Mouse (Mus musculus): ENCODE measurements around the gene Cd28.
A peak's percentile ranks its signal among the peaks of the same experiment; 100 is the strongest.
"Not testable (repeated sequence)": the region's sequence is repeated elsewhere in the genome, so short reads cannot be mapped to it uniquely, and the experiment has no call there.

Cd28 gene

GRCm38 (mm10) chr1:60799795-60800345 is 83.3 kb downstream of the Cd28 start:
- no peak for DNase-seq (ENCODE audit: low read depth, low spot score)

DNA sequence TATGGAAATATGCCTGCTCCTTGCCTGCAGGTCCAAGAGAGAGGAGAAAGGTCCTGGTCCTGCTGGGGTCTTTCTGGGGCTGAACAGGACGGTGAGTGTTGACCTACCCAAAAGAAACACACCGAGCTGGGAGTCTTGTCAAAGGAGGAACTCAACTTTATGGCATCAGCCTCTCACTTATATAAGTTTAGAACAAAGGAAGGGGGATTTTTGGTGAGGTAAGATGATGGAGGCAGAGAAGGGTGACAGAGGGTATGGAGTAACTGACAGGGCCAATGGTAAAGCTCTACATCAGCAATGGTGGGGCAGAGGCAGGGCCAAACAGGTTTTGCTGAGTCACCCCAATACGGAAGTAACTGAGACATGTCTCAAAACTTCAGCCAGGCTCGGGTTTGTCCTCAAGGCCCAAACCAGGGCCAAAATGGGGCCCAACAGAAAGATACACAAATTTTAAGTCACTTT is 84.6 kb downstream of the Cd28 start:
- no peak for DNase-seq (ENCODE audit: low read depth, low spot score)

GRCm38 (mm10) chr1:60803128-60803824 is 86.7 kb downstream of the Cd28 start:
- no peak for DNase-seq (ENCODE audit: low read depth, low spot score)

DNA sequence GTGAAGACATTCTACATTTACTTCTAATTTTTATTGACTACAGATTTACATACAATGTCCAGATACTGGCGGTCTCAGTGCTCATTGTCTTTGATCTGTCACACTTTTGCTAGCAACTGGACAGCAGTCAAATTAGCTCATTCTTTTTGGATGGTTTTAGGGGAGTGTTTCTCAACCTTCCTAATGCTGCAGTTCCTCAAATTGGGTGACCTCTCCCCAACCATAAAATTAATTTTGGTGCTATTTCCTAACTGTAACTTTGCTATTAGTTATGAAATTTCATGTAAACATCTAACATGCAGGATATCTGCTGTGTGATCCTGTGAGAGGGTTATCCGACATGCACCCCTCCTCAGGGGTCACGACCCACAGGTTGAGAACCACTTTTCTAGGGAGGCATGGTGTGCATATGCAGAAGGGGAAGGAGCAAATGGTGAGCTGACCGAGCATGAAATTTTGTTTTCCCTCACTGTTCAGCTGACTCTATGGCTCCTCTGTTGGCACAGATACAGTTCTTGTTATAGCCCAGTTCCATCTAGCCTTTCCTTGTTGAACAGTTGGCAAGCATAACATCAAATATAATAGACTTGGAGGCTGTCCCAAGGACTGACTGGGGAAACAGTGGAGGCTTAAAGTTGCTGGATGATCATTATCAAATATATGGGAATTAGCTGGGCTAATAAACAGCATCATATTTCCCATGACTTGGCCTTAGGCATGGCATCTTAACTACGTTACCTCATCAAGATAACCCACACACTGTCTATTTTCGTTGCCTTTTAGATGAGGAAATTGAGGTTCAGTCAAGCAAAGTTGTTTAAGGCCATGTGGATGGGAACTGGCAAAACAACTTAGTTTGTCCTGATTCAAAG is 87.5 kb downstream of the Cd28 start:
- no peak for DNase-seq (ENCODE audit: low read depth, low spot score)

GRCm38 (mm10) chr1:60805178-60805577 is 88.6 kb downstream of the Cd28 start:
- no peak for DNase-seq (ENCODE audit: low read depth, low spot score)

DNA sequence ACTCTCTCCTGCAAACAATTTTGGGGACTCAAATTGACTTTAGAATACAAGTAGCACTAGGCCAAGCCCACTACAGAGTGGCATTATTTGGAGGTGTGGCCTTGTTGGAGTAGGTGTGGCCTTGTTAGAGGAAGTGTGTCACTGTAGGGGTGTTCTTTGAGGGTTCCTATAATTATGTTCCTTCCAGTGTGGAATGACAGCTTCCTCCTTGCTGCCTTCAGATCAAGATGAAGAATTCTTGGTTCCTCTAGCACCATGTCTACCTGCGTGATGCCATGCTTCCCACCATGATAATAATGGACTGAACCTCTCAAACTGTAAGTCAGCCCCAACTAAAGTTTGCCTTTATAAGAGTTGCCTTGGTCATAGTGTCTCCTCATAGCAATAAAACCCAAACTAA is 91.1 kb downstream of the Cd28 start:
- DNase-seq (ENCODE audit: low read depth, low spot score), result no peak

DNA sequence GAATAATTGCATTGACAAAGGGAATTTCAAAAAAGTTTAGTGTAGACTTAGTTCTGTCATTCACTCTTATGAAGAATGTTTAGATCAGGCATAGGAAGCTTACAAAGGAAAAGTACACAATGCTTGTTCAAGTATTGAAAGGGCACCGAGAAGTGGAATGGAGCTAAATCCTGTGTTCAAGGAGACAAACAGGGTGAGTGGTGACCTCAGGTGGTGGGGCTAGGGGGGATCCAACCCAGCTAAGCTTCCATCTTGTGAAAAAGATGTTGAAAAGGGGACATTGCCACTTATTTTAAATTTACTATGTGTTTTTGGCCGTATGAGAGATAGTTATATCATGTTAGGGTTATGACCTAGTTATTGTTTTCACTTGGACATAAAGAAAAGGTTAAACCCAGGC is 91.9 kb downstream of the Cd28 start:
- DNase-seq (ENCODE audit: low read depth, low spot score), result no peak

DNA sequence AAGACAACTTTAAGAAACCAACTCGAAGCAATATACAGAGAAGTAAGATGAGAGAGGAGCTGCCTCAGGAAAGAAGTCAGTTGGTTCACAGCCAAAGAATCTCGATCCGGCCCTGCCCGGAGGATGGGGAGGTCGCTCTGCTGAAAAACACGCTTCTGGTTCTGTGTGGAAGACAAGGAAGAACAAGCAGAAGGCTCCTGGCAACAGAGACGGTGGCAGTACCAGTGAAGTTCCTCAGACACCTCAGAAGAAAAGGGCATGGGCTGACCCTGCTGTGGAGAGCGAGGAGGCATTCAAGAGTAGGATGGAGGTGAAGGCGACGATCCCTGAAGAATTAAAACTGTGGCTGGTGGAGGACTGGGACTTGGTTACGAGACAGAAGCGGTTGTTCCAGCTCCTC is 92.6 kb downstream of the Cd28 start:
- DNase-seq (ENCODE audit: low read depth, low spot score), result no peak

- no peak for DNase-seq (ENCODE audit: low read depth, low spot score)
These were observed 94.2 kb downstream of the Cd28 start for GRCm38 (mm10) chr1:60810821-60811220.

GRCm38 (mm10) chr1:60811998-60812397 is 95.4 kb downstream of the Cd28 start:
- DNase-seq (ENCODE audit: low read depth, low spot score), result no peak

DNA sequence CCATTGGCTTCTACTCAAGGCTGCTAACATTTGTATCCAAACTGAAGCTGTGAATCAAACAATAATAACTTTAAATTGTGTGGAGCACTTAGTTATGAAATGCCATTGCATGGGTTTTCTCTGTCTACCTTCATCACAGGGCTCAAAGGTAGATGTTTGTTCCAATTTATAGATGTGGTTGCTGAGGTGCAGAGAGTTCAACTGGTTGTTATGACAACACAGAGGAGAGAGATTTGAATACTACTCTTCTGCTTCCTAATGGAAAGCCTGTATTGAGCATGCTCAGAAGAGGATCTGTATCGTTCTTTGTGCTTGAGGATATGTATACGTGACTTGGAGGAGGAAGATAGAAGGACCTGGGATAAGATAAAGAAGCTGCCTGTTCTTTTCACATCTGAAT is 96.8 kb downstream of the Cd28 start:
- DNase-seq (ENCODE audit: low read depth, low spot score), result peak; percentile 36

GRCm38 (mm10) chr1:60815912-60816311 is 99.3 kb downstream of the Cd28 start:
- DNase-seq (ENCODE audit: low read depth, low spot score), result no peak

- DNase-seq (ENCODE audit: low read depth, low spot score), result not testable (repeated sequence)
These were observed 101.9 kb downstream of the Cd28 start for GRCm38 (mm10) chr1:60818491-60818890.

- DNase-seq (ENCODE audit: low read depth, low spot score), result no peak
These were observed 103.4 kb downstream of the Cd28 start for GRCm38 (mm10) chr1:60819993-60820392.

DNA sequence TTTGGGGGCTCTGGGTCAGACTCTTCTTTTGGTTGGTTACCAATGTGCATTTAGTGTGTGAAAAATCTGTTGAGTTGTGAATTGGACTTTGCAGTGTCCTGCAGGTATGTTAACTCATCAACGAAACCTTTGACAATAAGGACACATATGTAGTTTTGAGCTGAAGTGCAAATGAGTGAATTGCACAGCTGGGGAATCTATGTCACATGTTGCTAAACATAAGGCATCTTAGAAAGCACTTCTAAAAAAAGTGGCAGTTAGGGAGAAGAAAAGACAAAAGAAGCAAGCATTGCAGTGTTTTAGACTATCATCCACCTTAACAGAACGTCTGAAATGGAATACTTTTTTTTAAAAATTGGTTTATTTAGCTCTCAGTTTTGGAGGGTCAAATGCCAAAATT is 104.4 kb downstream of the Cd28 start:
- no peak for DNase-seq (ENCODE audit: low read depth, low spot score)

DNA sequence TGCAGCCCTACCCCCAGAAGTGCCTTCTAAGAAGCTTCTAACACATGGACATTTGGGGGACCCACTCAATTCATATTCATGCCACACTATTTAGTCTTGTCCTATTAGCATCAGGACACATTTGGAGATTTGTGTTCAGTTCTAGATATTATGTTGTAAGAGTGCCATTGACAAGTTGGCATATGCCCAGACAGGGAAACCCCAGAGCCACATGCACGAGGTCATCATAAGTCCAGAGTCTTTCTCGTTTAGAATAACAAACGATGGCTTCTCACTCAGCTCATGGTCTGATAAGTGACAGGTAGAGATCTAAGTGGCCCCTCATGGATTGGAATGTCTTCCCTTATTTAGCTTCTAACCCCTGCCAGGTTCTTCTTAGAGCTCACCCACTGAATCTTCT is 105.0 kb downstream of the Cd28 start:
- no peak for DNase-seq (ENCODE audit: low read depth, low spot score)
